ENCODE assay signal across 9 mouse cellular contexts in the genomic region with DNA sequence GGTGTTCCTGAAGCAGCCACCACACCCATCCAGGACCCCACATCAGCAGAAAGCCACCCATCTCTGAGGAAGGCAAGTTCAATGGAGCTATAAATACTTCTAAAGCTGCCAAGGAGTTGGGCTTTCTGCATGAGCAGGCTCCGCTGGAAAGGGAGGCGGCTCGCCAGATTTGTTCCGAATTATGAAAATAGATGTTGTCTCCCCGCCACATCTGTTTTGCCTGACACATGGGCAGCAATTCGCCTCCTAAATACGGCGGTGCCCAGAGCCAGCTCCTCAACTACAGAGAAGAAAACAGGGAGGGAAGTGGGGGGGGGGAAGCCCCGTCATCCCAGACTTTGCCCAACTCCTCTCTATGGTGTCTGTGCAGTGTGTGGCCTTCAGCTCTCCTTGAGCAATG. TPM values are rescaled to one million over a fixed set of nuclear protein-coding genes. Genes with fewer than 3 reads are reported as not detected.
DNase-seq lines count a peak whose midpoint lies in the region; ATAC-seq lines count a peak whose summit lies in the region.
"Had no signal": no experiment of that assay in that cellular context is flagged by ENCODE, and none has a peak within 500 bp of the region (broad histone marks: within the 10 kb centered on the region; RNA-seq: fewer than 3 reads in every experiment).

No protein-coding gene starts in this region.

- no peaks in the 10 kb centered on the region for H3K27me3 ChIP-seq in forebrain, embryonic 15.5 days
- H3K27me3 ChIP-seq in forebrain, embryonic 11.5 days (ENCODE audit: control insufficient read depth, insufficient read depth, low read length): no peaks in the 10 kb centered on the region
- H3K27me3 ChIP-seq in intestine, embryonic 15.5 days (replicated peaks): no peaks in the 10 kb centered on the region
- H3K27me3 ChIP-seq in intestine, embryonic 16.5 days (replicated peaks; ENCODE audit: control insufficient read depth, insufficient read depth, low read length): no peaks in the 10 kb centered on the region
- no peaks in the 10 kb centered on the region for H3K27me3 ChIP-seq in embryonic facial prominence, embryonic 14.5 days (replicated peaks; ENCODE audit: control insufficient read depth, insufficient read depth, low read length)
- H3K27me3 ChIP-seq in limb, embryonic 13.5 days: no peaks in the 10 kb centered on the region
- no peaks in the 10 kb centered on the region for H3K27me3 ChIP-seq in midbrain, embryonic 15.5 days (replicated peaks)

- H3K4me1 ChIP-seq in forebrain, embryonic 15.5 days: peaks cover 85% of the 10 kb centered on the region
- H3K4me1 ChIP-seq in forebrain, embryonic 11.5 days (replicated peaks; ENCODE audit: control insufficient read depth, insufficient read depth, low read length): peaks cover 41% of the 10 kb centered on the region
- peaks cover 96% of the 10 kb centered on the region for H3K4me1 ChIP-seq in intestine, embryonic 15.5 days (replicated peaks)
- peaks cover 83% of the 10 kb centered on the region for H3K4me1 ChIP-seq in intestine, embryonic 16.5 days (ENCODE audit: control insufficient read depth, insufficient read depth, low read length)
- peaks cover 82% of the 10 kb centered on the region for H3K4me1 ChIP-seq in embryonic facial prominence, embryonic 14.5 days (ENCODE audit: control insufficient read depth, insufficient read depth, low read length)
- peaks cover 97% of the 10 kb centered on the region for H3K4me1 ChIP-seq in limb, embryonic 13.5 days
- peaks cover 78% of the 10 kb centered on the region for H3K4me1 ChIP-seq in midbrain, embryonic 15.5 days

- no peak overlapping the region for H3K9ac ChIP-seq in forebrain, embryonic 15.5 days (replicated peaks)
- H3K9ac ChIP-seq in forebrain, embryonic 11.5 days (ENCODE audit: low read length): no peak overlapping the region
- H3K9ac ChIP-seq in intestine, embryonic 15.5 days: 0 out of 2 replicates have a peak overlapping the region, but pooled peaks have one; percentile 8
- no peak overlapping the region for H3K9ac ChIP-seq in intestine, embryonic 16.5 days (ENCODE audit: low read depth, low read length)
- H3K9ac ChIP-seq in embryonic facial prominence, embryonic 14.5 days (ENCODE audit: low read depth, low read length): no peak overlapping the region
- H3K9ac ChIP-seq in limb, embryonic 13.5 days: 0 out of 2 replicates have a peak overlapping the region, but pooled peaks have one; percentile 46
- H3K9ac ChIP-seq in midbrain, embryonic 15.5 days: no peak overlapping the region

- no peak for ATAC-seq in forebrain, embryonic 15.5 days (replicated peaks)
- no peak for ATAC-seq in forebrain, embryonic 11.5 days (replicated peaks; ENCODE audit: low FRiP score)
- no peak for ATAC-seq in intestine, embryonic 15.5 days
- no peak for ATAC-seq in intestine, embryonic 16.5 days
- ATAC-seq in embryonic facial prominence, embryonic 14.5 days (ENCODE audit: low read depth): no peak
- ATAC-seq in limb, embryonic 13.5 days (ENCODE audit: low FRiP score, low read depth): no peak
- ATAC-seq in midbrain, embryonic 15.5 days (replicated peaks): no peak
- ATAC-seq: forebrain, embryonic 14.5 days had no signal

- no peak overlapping the region for H3K4me2 ChIP-seq in forebrain, embryonic 15.5 days (replicated peaks)
- H3K4me2 ChIP-seq in forebrain, embryonic 11.5 days (ENCODE audit: low read depth, low read length, severe bottlenecking): no peak overlapping the region
- H3K4me2 ChIP-seq in intestine, embryonic 15.5 days (replicated peaks): no peak overlapping the region
- H3K4me2 ChIP-seq in intestine, embryonic 16.5 days (ENCODE audit: low read depth, low read length): no peak overlapping the region
- no peak overlapping the region for H3K4me2 ChIP-seq in embryonic facial prominence, embryonic 14.5 days (ENCODE audit: low read depth, low read length)
- H3K4me2 ChIP-seq in limb, embryonic 13.5 days (replicated peaks): no peak overlapping the region
- no peak overlapping the region for H3K4me2 ChIP-seq in midbrain, embryonic 15.5 days

- DNase-seq in forebrain, embryonic 11.5 days (ENCODE audit: low spot score): no peak
- peak; percentile 86 for DNase-seq in embryonic facial prominence, embryonic 14.5 days (ENCODE audit: low spot score)
- DNase-seq in urinary bladder, adult 2 months (ENCODE audit: low spot score): no peak

- no peaks in the 10 kb centered on the region for H3K9me3 ChIP-seq in forebrain, embryonic 15.5 days
- no peaks in the 10 kb centered on the region for H3K9me3 ChIP-seq in forebrain, embryonic 11.5 days (ENCODE audit: control insufficient read depth, low read length)
- no peaks in the 10 kb centered on the region for H3K9me3 ChIP-seq in intestine, embryonic 15.5 days
- no peaks in the 10 kb centered on the region for H3K9me3 ChIP-seq in intestine, embryonic 16.5 days (ENCODE audit: control insufficient read depth, low read length)
- no peaks in the 10 kb centered on the region for H3K9me3 ChIP-seq in embryonic facial prominence, embryonic 14.5 days (ENCODE audit: control insufficient read depth, low read length)
- no peaks in the 10 kb centered on the region for H3K9me3 ChIP-seq in limb, embryonic 13.5 days
- no peaks in the 10 kb centered on the region for H3K9me3 ChIP-seq in midbrain, embryonic 15.5 days

- no peaks in the 10 kb centered on the region for H3K36me3 ChIP-seq in forebrain, embryonic 15.5 days
- no peaks in the 10 kb centered on the region for H3K36me3 ChIP-seq in forebrain, embryonic 11.5 days (ENCODE audit: control insufficient read depth, insufficient read depth, low read length)
- no peaks in the 10 kb centered on the region for H3K36me3 ChIP-seq in intestine, embryonic 15.5 days
- H3K36me3 ChIP-seq in intestine, embryonic 16.5 days (ENCODE audit: control insufficient read depth, insufficient read depth, low read length): no peaks in the 10 kb centered on the region
- no peaks in the 10 kb centered on the region for H3K36me3 ChIP-seq in embryonic facial prominence, embryonic 14.5 days (ENCODE audit: control insufficient read depth, insufficient read depth, low read length)
- no peaks in the 10 kb centered on the region for H3K36me3 ChIP-seq in limb, embryonic 13.5 days
- H3K36me3 ChIP-seq in midbrain, embryonic 15.5 days (replicated peaks): no peaks in the 10 kb centered on the region

- peak overlapping the region; percentile 20; the same call in 1 of the 2 replicates for H3K27ac ChIP-seq in forebrain, embryonic 15.5 days (replicated peaks)
- H3K27ac ChIP-seq in forebrain, embryonic 11.5 days (ENCODE audit: low read depth, low read length): no peak overlapping the region
- no peak overlapping the region for H3K27ac ChIP-seq in intestine, embryonic 15.5 days
- H3K27ac ChIP-seq in intestine, embryonic 16.5 days (ENCODE audit: low read length): no peak overlapping the region
- H3K27ac ChIP-seq in embryonic facial prominence, embryonic 14.5 days (replicated peaks; ENCODE audit: low read depth, low read length): no peak overlapping the region
- no peak overlapping the region for H3K27ac ChIP-seq in limb, embryonic 13.5 days
- H3K27ac ChIP-seq in midbrain, embryonic 15.5 days: no peak overlapping the region

- H3K4me3 ChIP-seq in forebrain, embryonic 15.5 days: no peak overlapping the region
- H3K4me3 ChIP-seq in forebrain, embryonic 11.5 days (ENCODE audit: low read depth, low read length): no peak overlapping the region
- H3K4me3 ChIP-seq in intestine, embryonic 15.5 days (replicated peaks): no peak overlapping the region
- H3K4me3 ChIP-seq in intestine, embryonic 16.5 days (ENCODE audit: low read length): no peak overlapping the region
- no peak overlapping the region for H3K4me3 ChIP-seq in embryonic facial prominence, embryonic 14.5 days (ENCODE audit: low read depth, low read length)
- no peak overlapping the region for H3K4me3 ChIP-seq in limb, embryonic 13.5 days
- H3K4me3 ChIP-seq in midbrain, embryonic 15.5 days: no peak overlapping the region

- 39% methylated on average over 9 of the region's 9 CpGs for WGBS in forebrain, embryonic 15.5 days
- WGBS in forebrain, embryonic 11.5 days: 84% methylated on average over 9 of the region's 9 CpGs
- WGBS in intestine, embryonic 15.5 days: 54% methylated on average over 9 of the region's 9 CpGs
- 64% methylated on average over 9 of the region's 9 CpGs for WGBS in intestine, embryonic 16.5 days
- WGBS in embryonic facial prominence, embryonic 14.5 days: 23% methylated on average over 9 of the region's 9 CpGs
- WGBS in limb, embryonic 13.5 days: 58% methylated on average over 9 of the region's 9 CpGs
- WGBS in midbrain, embryonic 15.5 days: 62% methylated on average over 9 of the region's 9 CpGs

RNA-seq across cellular contexts. Expression of gene Pmepa1, which starts 24.7 kb away (rescaled TPM):
- 6.8 and 7.5 TPM in 2 replicates for polyA plus RNA-seq in forebrain, embryonic 15.5 days (2015; fragmentation: Nextera tagmentation; extraction: Ambion mirVana)
- 3.3 and 3.6 TPM in 2 replicates for polyA plus RNA-seq in forebrain, embryonic 11.5 days (2014; fragmentation: Nextera tagmentation; extraction: Ambion mirVana)
- 5.6 and 5.9 TPM in 2 replicates for polyA plus RNA-seq in intestine, embryonic 15.5 days (2015; fragmentation: Nextera tagmentation; extraction: Ambion mirVana)
- 4.4 and 4.6 TPM in 2 replicates for polyA plus RNA-seq in intestine, embryonic 16.5 days (2015; fragmentation: Nextera tagmentation; extraction: Ambion mirVana)
- polyA plus RNA-seq in embryonic facial prominence, embryonic 14.5 days (2014; fragmentation: Nextera tagmentation; extraction: Ambion mirVana): 10.1 and 11.0 TPM in 2 replicates
- polyA plus RNA-seq in limb, embryonic 13.5 days (2015; fragmentation: Nextera tagmentation; extraction: Ambion mirVana): 5.6 and 6.0 TPM in 2 replicates
- polyA plus RNA-seq in urinary bladder, adult 2 months (2012; rRNA removed): 37.0 and 54.0 TPM in 2 replicates
- polyA plus RNA-seq in midbrain, embryonic 15.5 days (2015; fragmentation: Nextera tagmentation; extraction: Ambion mirVana): 4.1 and 4.6 TPM in 2 replicates

RNA-seq across cellular contexts. Expression of gene Zbp1, which starts 33.0 kb away (rescaled TPM):
- 0.11 and 0.23 TPM in 2 replicates for polyA plus RNA-seq in forebrain, embryonic 15.5 days (2015; fragmentation: Nextera tagmentation; extraction: Ambion mirVana)
- not detected in 2 replicates for polyA plus RNA-seq in forebrain, embryonic 11.5 days (2014; fragmentation: Nextera tagmentation; extraction: Ambion mirVana)
- polyA plus RNA-seq in intestine, embryonic 15.5 days (2015; fragmentation: Nextera tagmentation; extraction: Ambion mirVana): 0.55 and 0.95 TPM in 2 replicates
- polyA plus RNA-seq in intestine, embryonic 16.5 days (2015; fragmentation: Nextera tagmentation; extraction: Ambion mirVana): 0.65 and 1.9 TPM in 2 replicates
- 0.54 and 1.4 TPM in 2 replicates for polyA plus RNA-seq in embryonic facial prominence, embryonic 14.5 days (2014; fragmentation: Nextera tagmentation; extraction: Ambion mirVana)
- 0.43 and 0.45 TPM in 2 replicates for polyA plus RNA-seq in limb, embryonic 13.5 days (2015; fragmentation: Nextera tagmentation; extraction: Ambion mirVana)
- polyA plus RNA-seq in urinary bladder, adult 2 months (2012; rRNA removed): 11.3 and 15.7 TPM in 2 replicates
- 0.22 and 1.1 TPM in 2 replicates for polyA plus RNA-seq in midbrain, embryonic 15.5 days (2015; fragmentation: Nextera tagmentation; extraction: Ambion mirVana)
- polyA plus RNA-seq: forebrain, embryonic 14.5 days had no signal

Comparison
In these comparisons a context has a peak if more than half of its experiments do, and no peak if none do; other contexts are left out.
1. H3K9ac ChIP-seq: peak in intestine, embryonic 15.5 days (single experiment) and limb, embryonic 13.5 days (single experiment); none in forebrain, embryonic 15.5 days (single experiment), forebrain, embryonic 11.5 days (single experiment), intestine, embryonic 16.5 days (single experiment), embryonic facial prominence, embryonic 14.5 days (single experiment) and midbrain, embryonic 15.5 days (single experiment).